Mouse (Mus musculus) midbrain, embryonic 11.5 days (tissue): ENCODE measurements around the gene Krtap19-1. TPM values are rescaled to one million over a fixed set of nuclear protein-coding genes. Genes with fewer than 3 reads are reported as not detected.

Experiments used
- ATAC-seq: fragments of 200-750 bp; cut with Nextera tagmentation; 2 replicates; pipeline ENCODE4 v1.8.0; 2017; ENCODE audit warnings: moderate TSS enrichment, moderate library complexity; ENCODE audit not compliant: low FRiP score
- DNase-seq: peaks from one replicate; pipeline ENCODE4 v3.0.0; 2015; ENCODE audit warnings: low spot score; ENCODE audit errors: missing footprints
- H3K27ac ChIP-seq: fragments of 300-500 bp; sonication (generic); 2 replicates; pipeline ENCODE4 v1.5.1; 2014; ENCODE audit warnings: low read depth, low read length
- H3K27me3 ChIP-seq: fragments of 300-500 bp; sonication (generic); 2 replicates; pipeline ENCODE4 v1.6.1; 2014; ENCODE audit warnings: mild to moderate bottlenecking, low read length, moderate library complexity, mixed read lengths; ENCODE audit not compliant: control insufficient read depth, insufficient read depth
- H3K36me3 ChIP-seq: fragments of 300-500 bp; sonication (generic); 2 replicates; pipeline ENCODE4 v1.6.1; 2014; ENCODE audit warnings: mild to moderate bottlenecking, low read length, moderate library complexity, mixed read lengths; ENCODE audit not compliant: control insufficient read depth, insufficient read depth
- H3K4me1 ChIP-seq: fragments of 300-500 bp; sonication (generic); 2 replicates; pipeline ENCODE4 v1.6.1; 2014; ENCODE audit warnings: low read length; ENCODE audit not compliant: control insufficient read depth, insufficient read depth
- H3K4me2 ChIP-seq: fragments of 300-500 bp; sonication (generic); 2 replicates; pipeline ENCODE4 v1.6.1; 2014; ENCODE audit warnings: mild to moderate bottlenecking, moderate library complexity
- H3K4me3 ChIP-seq: fragments of 300-500 bp; sonication (generic); 2 replicates; pipeline ENCODE4 v1.5.1; 2014; ENCODE audit warnings: low read depth, low read length
- H3K9ac ChIP-seq: fragments of 300-500 bp; sonication (generic); 2 replicates; pipeline ENCODE4 v1.6.1; 2014; ENCODE audit warnings: low read length
- H3K9me3 ChIP-seq: fragments of 300-500 bp; sonication (generic); 2 replicates; pipeline ENCODE4 v1.6.1; 2016; ENCODE audit warnings: low read length; ENCODE audit not compliant: control insufficient read depth
- WGBS: fragments of 180-500 bp; shearing (Covaris S2); extraction: QIAGEN DNeasy Blood & Tissue Kit; methylation state at CpG from one replicate; pipeline ENCODE4 v1.1.7; 2014; 5-methylcytosine and 5-hydroxymethylcytosine counted together
- polyA plus RNA-seq: library from polyadenylated mRNA; unstranded; fragments of >200 nt; fragmentation: Nextera tagmentation; extraction: Ambion mirVana; gene quantifications from 2 replicates; pipeline ENCODE4 v1.2.1, GENCODE M21; 2014

The Krtap19-1 gene
- polyA plus RNA-seq, 1 experiment from 2014 or later = not detected

DNA sequence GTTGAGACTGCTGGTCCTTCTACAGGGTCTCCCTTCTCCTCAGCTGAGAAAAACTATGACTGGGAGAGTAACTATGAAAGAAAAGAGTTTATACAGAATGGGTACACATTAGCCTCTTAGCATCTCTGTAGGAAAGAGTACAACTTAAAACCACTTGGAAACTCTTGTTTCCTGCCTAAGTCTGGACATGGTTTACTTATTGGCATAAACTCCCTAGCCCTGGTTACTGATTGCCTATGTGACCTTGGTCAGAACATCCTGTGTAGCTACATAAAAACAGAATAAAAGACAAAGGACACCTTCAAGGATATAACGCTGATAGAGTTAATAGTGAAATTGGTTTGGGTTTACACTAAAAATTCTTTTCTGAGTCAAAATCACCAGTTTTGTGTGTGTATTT lies 21.8 kb downstream of the Krtap19-1 start:
- Histone ChIP-seq H3K4me1 (no peaks in the 10 kb centered on the region), H3K27ac (no peak overlapping the region), H3K36me3 (no peaks in the 10 kb centered on the region), H3K4me2 (no peak overlapping the region), H3K9me3 (no peaks in the 10 kb centered on the region), H3K27me3 (no peaks in the 10 kb centered on the region), H3K9ac (no peak overlapping the region), H3K4me3 (no peak overlapping the region)
- ATAC-seq (no peak), DNase-seq (no peak)
- WGBS = 87% methylated on average over 1 of the region's 1 CpGs

- Histone ChIP-seq H3K27me3 (no peaks in the 10 kb centered on the region), H3K27ac (no peak overlapping the region), H3K4me1 (no peaks in the 10 kb centered on the region), H3K9me3 (no peaks in the 10 kb centered on the region), H3K4me3 (no peak overlapping the region), H3K4me2 (no peak overlapping the region), H3K9ac (no peak overlapping the region), H3K36me3 (no peaks in the 10 kb centered on the region)
- ATAC-seq = no peak
- 87% methylated on average over 3 of the region's 3 CpGs for WGBS
- no peak for DNase-seq
Observed at GRCm38 (mm10) chr16:88826978-88827377, 42.2 kb downstream of the Krtap19-1 start.

DNA sequence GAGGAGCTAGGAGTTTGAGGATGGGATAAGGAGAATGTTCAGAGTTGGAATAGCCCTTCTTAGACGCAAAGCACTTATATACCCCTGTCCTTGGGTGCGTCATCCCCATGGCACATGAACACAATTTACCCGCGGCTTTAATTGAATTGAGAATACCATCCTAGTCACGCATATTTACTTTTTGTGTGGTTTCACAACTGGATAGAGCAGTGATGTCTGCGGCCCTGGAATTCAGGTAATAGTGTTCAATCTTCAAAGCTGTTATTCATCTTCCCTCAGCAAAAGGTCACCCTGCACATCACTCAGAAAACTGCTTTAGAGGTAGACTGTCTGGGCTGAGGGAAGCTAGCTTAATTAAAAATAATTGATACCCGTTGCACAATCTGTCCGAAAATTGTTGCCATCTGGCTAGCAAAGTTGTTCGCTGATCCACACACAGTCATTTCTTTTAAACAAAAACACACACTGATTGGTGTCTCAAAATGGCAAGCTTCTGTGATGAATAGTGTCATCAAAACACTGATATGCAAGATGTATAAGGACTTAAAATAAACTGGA lies 43.0 kb downstream of the Krtap19-1 start, which contains the start of gene Krtap14:
Gene Krtap14 (minus strand): TSS at position 51 of the 558 bp plus-strand sequence.
- WGBS = 92% methylated on average over 9 of the region's 9 CpGs
- no peak within 1 kb of the TSS for H3K4me2 ChIP-seq
- H3K36me3 ChIP-seq = no peaks in the 10 kb centered on the region
- H3K27me3 ChIP-seq = no peaks in the 10 kb centered on the region
- H3K9ac ChIP-seq = no peak within 1 kb of the TSS
- H3K4me3 ChIP-seq = no peak within 1 kb of the TSS
- ATAC-seq = no peak
- no peaks in the 10 kb centered on the region for H3K4me1 ChIP-seq
- no peaks in the 10 kb centered on the region for H3K9me3 ChIP-seq
- H3K27ac ChIP-seq = no peak within 1 kb of the TSS
- no peak for DNase-seq

- H3K4me3 ChIP-seq = no peak overlapping the region
- no peak overlapping the region for H3K4me2 ChIP-seq
- no peak overlapping the region for H3K27ac ChIP-seq
- ATAC-seq = 0 out of 2 replicates have a peak, but pooled peaks have one; percentile 38
- DNase-seq = no peak
- no peaks in the 10 kb centered on the region for H3K36me3 ChIP-seq
- H3K9ac ChIP-seq = no peak overlapping the region
- H3K9me3 ChIP-seq = no peaks in the 10 kb centered on the region
- H3K4me1 ChIP-seq = no peaks in the 10 kb centered on the region
- H3K27me3 ChIP-seq = no peaks in the 10 kb centered on the region
- WGBS = 82% methylated on average over 3 of the region's 3 CpGs
Observed at GRCm38 (mm10) chr16:88823736-88824135, 45.5 kb downstream of the Krtap19-1 start.

- H3K27me3 ChIP-seq = no peaks in the 10 kb centered on the region
- no peaks in the 10 kb centered on the region for H3K9me3 ChIP-seq
- H3K4me1 ChIP-seq = no peaks in the 10 kb centered on the region
- H3K4me2 ChIP-seq = no peak within 1 kb of the TSS
- DNase-seq (no peak), ATAC-seq (no peak)
- no peak within 1 kb of the TSS for H3K27ac ChIP-seq
- no peak within 1 kb of the TSS for H3K9ac ChIP-seq
- no peaks in the 10 kb centered on the region for H3K36me3 ChIP-seq
- H3K4me3 ChIP-seq = no peak within 1 kb of the TSS
- 85% methylated on average over 3 of the region's 3 CpGs for WGBS
Observed at GRCm38 (mm10) chr16:88820066-88820465, 49.1 kb downstream of the Krtap19-1 start, which contains the start of gene Krtap15. Gene Krtap15 (plus strand): TSS chr16:88820215.

Other genes with a start within 250 kb of the Krtap19-1 start
- not detected in 2 replicates for gene 2310079G19Rik, start 241.7 kb downstream of the Krtap19-1 start, polyA plus RNA-seq
- gene Krtap26-1, start 221.6 kb downstream of the Krtap19-1 start, polyA plus RNA-seq = not detected in 2 replicates
- not detected in 2 replicates for gene Krtap27-1, start 197.7 kb downstream of the Krtap19-1 start, polyA plus RNA-seq
- not detected in 2 replicates for gene 2310061N02Rik, start 161.4 kb downstream of the Krtap19-1 start, polyA plus RNA-seq
- not detected in 2 replicates for gene Krtap13-1, start 140.5 kb downstream of the Krtap19-1 start, polyA plus RNA-seq
- gene Krtap13, start 117.8 kb downstream of the Krtap19-1 start, polyA plus RNA-seq = not detected in 2 replicates
- not detected in 2 replicates for gene 2310034C09Rik, start 110.6 kb downstream of the Krtap19-1 start, polyA plus RNA-seq
- not detected in 2 replicates for gene 2310057N15Rik, start 95.2 kb downstream of the Krtap19-1 start, polyA plus RNA-seq
- gene Gm5965, start 91.5 kb downstream of the Krtap19-1 start, polyA plus RNA-seq = not detected in 2 replicates
- gene Gm20741, start 57.2 kb downstream of the Krtap19-1 start, polyA plus RNA-seq = not detected in 2 replicates
- not detected in 2 replicates for gene Krtap15, start 49.2 kb downstream of the Krtap19-1 start, polyA plus RNA-seq
- gene Krtap14, start 43.3 kb downstream of the Krtap19-1 start, polyA plus RNA-seq = not detected in 2 replicates
- not detected in 2 replicates for gene Krtap19-2, start 4.9 kb upstream of the Krtap19-1 start, polyA plus RNA-seq
- gene Krtap19-3, start 8.6 kb upstream of the Krtap19-1 start, polyA plus RNA-seq = not detected in 2 replicates
- not detected in 2 replicates for gene Krtap19-4, start 15.7 kb upstream of the Krtap19-1 start, polyA plus RNA-seq
- not detected in 2 replicates for gene Krtap19-5, start 27.0 kb upstream of the Krtap19-1 start, polyA plus RNA-seq
- gene Krtap19-9b, start 62.9 kb upstream of the Krtap19-1 start, polyA plus RNA-seq = not detected in 2 replicates
- not detected in 2 replicates for gene Krtap16-3, start 93.5 kb upstream of the Krtap19-1 start, polyA plus RNA-seq
- not detected in 2 replicates for gene Krtap22-2, start 141.3 kb upstream of the Krtap19-1 start, polyA plus RNA-seq
- gene Gm10229, start 145.9 kb upstream of the Krtap19-1 start, polyA plus RNA-seq = not detected in 2 replicates
- not detected in 2 replicates for gene Krtap6-1, start 162.3 kb upstream of the Krtap19-1 start, polyA plus RNA-seq
- gene Gm10228, start 172.1 kb upstream of the Krtap19-1 start, polyA plus RNA-seq = not detected in 2 replicates
- gene Krtap6-5, start 178.5 kb upstream of the Krtap19-1 start, polyA plus RNA-seq = not detected in 2 replicates
- gene 1110025L11Rik, start 194.6 kb upstream of the Krtap19-1 start, polyA plus RNA-seq = not detected in 2 replicates
- not detected in 2 replicates for gene Krtap6-3, start 214.6 kb upstream of the Krtap19-1 start, polyA plus RNA-seq